In genomic region chr13:116508213-116508811, GRCm38 (mm10) we compare ENCODE assay signal across 25 mouse cellular contexts.
"Had no signal": no experiment of that assay in that cellular context is flagged by ENCODE, and none has a peak within 500 bp of the region (broad histone marks: within the 10 kb centered on the region; RNA-seq: fewer than 3 reads in every experiment).

No protein-coding gene starts in this region.

- H3K36me3 ChIP-seq: heart, embryonic 10.5 days; heart, embryonic 12.5 days; hindbrain, embryonic 13.5 days; hindbrain, embryonic 15.5 days; kidney, embryonic 15.5 days; liver, embryonic 13.5 days had no signal

- H3K4me3 ChIP-seq: gastrocnemius, adult 2 months; heart, embryonic 10.5 days; heart, embryonic 12.5 days; hindbrain, embryonic 13.5 days; hindbrain, embryonic 15.5 days; kidney, embryonic 15.5 days; liver, embryonic 13.5 days had no signal

- H3K27me3 ChIP-seq: heart, embryonic 12.5 days; liver, embryonic 13.5 days had no signal

- H3K9me3 ChIP-seq: heart, embryonic 10.5 days; heart, embryonic 12.5 days; hindbrain, embryonic 13.5 days; hindbrain, embryonic 15.5 days; kidney, embryonic 15.5 days; liver, embryonic 13.5 days had no signal

- ATAC-seq: forebrain, embryonic 16.5 days; hindbrain, postnatal 0 days; intestine, embryonic 16.5 days had no signal

- H3K27ac ChIP-seq: gastrocnemius, adult 2 months; heart, embryonic 10.5 days; hindbrain, embryonic 13.5 days; hindbrain, embryonic 15.5 days; hindbrain, postnatal 0 days; kidney, embryonic 15.5 days; kidney, postnatal 0 days; liver, embryonic 13.5 days had no signal

- H3K9ac ChIP-seq: heart, embryonic 12.5 days; hindbrain, embryonic 13.5 days; hindbrain, embryonic 15.5 days; kidney, embryonic 15.5 days; liver, embryonic 13.5 days had no signal

- H3K4me2 ChIP-seq: heart, embryonic 12.5 days; hindbrain, embryonic 13.5 days; hindbrain, embryonic 15.5 days; kidney, embryonic 15.5 days; liver, embryonic 11.5 days; liver, embryonic 13.5 days had no signal

- DNase-seq: gastrocnemius, adult 2 months; gastrocnemius, postnatal 10 days; gastrocnemius, postnatal 25 days; heart, adult 18-20 months; heart, postnatal 10 days; kidney, adult 11 months; kidney, adult 2 months; kidney, adult 9 months; kidney, postnatal 14 days; kidney, postnatal 36 days; layer of hippocampus, adult 9-11 months; layer of hippocampus, postnatal 36 days; left cerebral cortex, postnatal 4 days; liver; liver, embryonic 13.5 days had no signal

- H3K4me1 ChIP-seq: hindbrain, embryonic 13.5 days; hindbrain, embryonic 15.5 days; kidney, embryonic 15.5 days; liver, embryonic 13.5 days had no signal
